Mouse (Mus musculus) intestine, embryonic 15.5 days (tissue): ENCODE data around the gene Tmem259. TPM values are rescaled to one million over a fixed set of nuclear protein-coding genes. Genes with fewer than 3 reads are reported as not detected.
"Not testable (repeated sequence)": the region's sequence is repeated elsewhere in the genome, so short reads cannot be mapped to it uniquely, and the experiment has no call there.

Source experiments
- ATAC-seq: fragments of 200-750 bp; cut with Nextera tagmentation; 2 replicates; pipeline ENCODE4 v1.8.0; 2017; ENCODE audit warnings: moderate TSS enrichment, moderate library complexity
- H3K27ac ChIP-seq: fragments of 300-500 bp; sonication (generic); 2 replicates; pipeline ENCODE4 v1.5.1; 2015; ENCODE audit warnings: mild to moderate bottlenecking, inconsistent platforms
- H3K27me3 ChIP-seq: fragments of 300-500 bp; sonication (generic); replicated peaks from 2 replicates; pipeline ENCODE4 v1.6.1; 2015; ENCODE audit warnings: inconsistent platforms
- H3K36me3 ChIP-seq: fragments of 300-500 bp; sonication (generic); 2 replicates; pipeline ENCODE4 v1.6.1; 2015; ENCODE audit warnings: inconsistent platforms
- H3K4me1 ChIP-seq: fragments of 300-500 bp; sonication (generic); replicated peaks from 2 replicates; pipeline ENCODE4 v1.6.1; 2015; ENCODE audit warnings: inconsistent platforms
- H3K4me2 ChIP-seq: fragments of 300-500 bp; sonication (generic); replicated peaks from 2 replicates; pipeline ENCODE4 v1.6.1; 2015; ENCODE audit warnings: mild to moderate bottlenecking, inconsistent platforms
- H3K4me3 ChIP-seq: fragments of 300-500 bp; sonication (generic); replicated peaks from 2 replicates; pipeline ENCODE4 v1.5.1; 2015; ENCODE audit warnings: inconsistent platforms
- H3K9ac ChIP-seq: fragments of 300-500 bp; sonication (generic); 2 replicates; pipeline ENCODE4 v1.6.1; 2015; ENCODE audit warnings: inconsistent platforms
- H3K9me3 ChIP-seq: fragments of 300-500 bp; sonication (generic); 2 replicates; pipeline ENCODE4 v1.6.1; 2016; ENCODE audit warnings: inconsistent platforms
- whole genome bisulfite sequencing: fragments of 180-500 bp; shearing (Covaris S2); methylation state at CpG from one replicate; pipeline ENCODE4 v1.1.7; 2015; 5-methylcytosine and 5-hydroxymethylcytosine counted together
- polyA plus RNA-seq: library from polyadenylated mRNA; unstranded; fragments of >200 nt; fragmentation: Nextera tagmentation; extraction: Ambion mirVana; gene quantifications from 2 replicates; pipeline ENCODE4 v1.2.1, GENCODE M21; 2015

Gene Tmem259
- polyA plus RNA-seq, 1 experiment from 2014 or later = 18.1 TPM

DNA sequence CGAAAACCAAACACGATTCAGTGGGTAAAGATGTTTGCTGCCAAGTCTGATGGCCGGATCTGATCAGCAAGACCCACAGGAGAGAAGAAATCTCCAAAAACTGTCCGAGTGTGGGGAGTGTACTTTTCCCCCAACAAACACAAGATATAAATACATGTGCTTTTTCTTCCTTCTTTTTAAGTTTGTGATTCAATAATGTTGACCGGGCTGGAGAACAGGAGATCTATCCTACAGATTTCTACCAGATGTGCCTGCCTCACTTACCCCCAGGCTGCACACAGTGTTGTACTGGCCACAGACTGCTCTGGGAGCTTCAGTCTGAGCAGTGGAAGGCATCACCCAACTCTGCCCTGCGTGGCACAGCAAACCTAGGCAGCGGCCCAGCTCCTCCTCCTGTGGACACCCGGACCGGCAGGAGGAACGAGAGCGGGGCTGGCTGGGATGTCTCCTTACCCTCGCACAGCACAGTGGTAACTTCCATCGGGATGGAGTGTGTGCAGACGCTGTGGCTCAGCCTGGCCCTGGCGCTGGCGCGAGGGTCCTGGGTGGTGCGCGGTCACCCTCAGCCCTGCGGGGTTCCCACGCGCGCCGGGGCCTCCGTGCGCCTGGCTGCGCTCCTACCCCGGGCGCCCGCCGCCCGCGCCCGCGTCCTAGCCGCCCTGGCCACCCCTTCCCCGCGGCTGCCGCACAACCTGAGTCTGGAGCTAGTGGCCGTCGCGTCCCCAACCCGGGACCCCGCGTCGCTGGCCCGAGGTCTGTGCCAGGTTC lies 13.5 kb downstream of the Tmem259 start, which contains the start of gene Grin3b:
Gene Grin3b (plus strand): TSS at position 301 of the 768 bp plus-strand sequence.
- H3K9me3 ChIP-seq = no peaks in the 10 kb centered on the region
- H3K4me2 ChIP-seq = peak within 1 kb of the TSS; percentile 88
- peak within 1 kb of the TSS; percentile 43 for H3K4me3 ChIP-seq
- peaks cover 33% of the 10 kb centered on the region for H3K27me3 ChIP-seq
- H3K27ac ChIP-seq = no peak within 1 kb of the TSS
- WGBS = 6% methylated on average over 47 of the region's 47 CpGs
- H3K36me3 ChIP-seq = peaks cover 29% of the 10 kb centered on the region
- no peak for ATAC-seq
- H3K4me1 ChIP-seq = peaks cover 9% of the 10 kb centered on the region
- H3K9ac ChIP-seq = peak within 1 kb of the TSS; percentile 52

DNA sequence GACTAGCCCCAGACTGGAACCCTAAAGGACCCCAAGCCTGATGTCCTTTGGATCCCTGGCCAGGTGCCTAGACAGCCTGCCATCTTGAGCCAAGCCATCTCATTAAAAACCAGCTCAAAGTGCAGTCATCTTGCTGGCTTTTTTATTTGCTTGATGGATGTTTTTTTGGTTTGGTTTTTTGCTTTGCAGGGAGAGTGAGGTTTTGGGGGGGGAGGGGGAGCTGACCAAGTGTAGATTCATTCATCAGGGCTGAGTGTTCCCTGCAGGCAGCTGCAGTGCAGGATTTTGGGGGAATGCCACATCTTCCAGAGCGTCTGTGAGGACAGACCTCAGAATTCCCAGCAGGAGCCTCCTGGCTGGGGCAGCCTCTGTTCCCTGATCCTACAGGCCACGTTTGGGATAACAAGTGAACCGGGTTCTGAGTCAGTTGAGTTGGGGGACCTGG lies 15.0 kb downstream of the Tmem259 start:
- no peak overlapping the region for H3K4me2 ChIP-seq
- 16% methylated on average over 3 of the region's 3 CpGs for WGBS
- H3K4me3 ChIP-seq = no peak overlapping the region
- peaks cover 36% of the 10 kb centered on the region for H3K36me3 ChIP-seq
- H3K9me3 ChIP-seq = no peaks in the 10 kb centered on the region
- no peak for ATAC-seq
- no peak overlapping the region for H3K9ac ChIP-seq
- H3K4me1 ChIP-seq = peaks cover 9% of the 10 kb centered on the region
- H3K27me3 ChIP-seq = peaks cover 33% of the 10 kb centered on the region
- H3K27ac ChIP-seq = no peak overlapping the region

DNA sequence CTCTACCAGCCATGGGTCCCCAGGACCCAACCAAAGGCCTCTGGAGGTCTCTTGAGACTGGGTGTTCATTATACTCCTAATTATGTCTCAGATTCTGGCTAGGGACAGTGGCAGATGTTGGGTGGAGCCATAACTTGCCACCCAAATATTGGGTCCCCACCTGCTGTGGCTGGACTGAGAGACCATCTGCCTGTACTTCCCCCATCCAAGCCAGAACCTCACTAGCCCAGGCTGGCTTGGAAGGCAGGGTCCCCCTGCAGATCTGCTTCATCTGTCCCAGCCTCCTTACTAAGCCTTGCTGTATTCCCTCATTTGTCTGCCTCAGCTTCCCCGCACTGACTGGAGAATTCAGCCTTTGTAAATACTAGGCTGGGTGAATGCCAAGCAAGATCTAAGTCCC lies 15.9 kb downstream of the Tmem259 start:
- Histone ChIP-seq H3K27ac (no peak overlapping the region), H3K9me3 (no peaks in the 10 kb centered on the region), H3K4me2 (no peak overlapping the region), H3K4me3 (no peak overlapping the region), H3K36me3 (peaks cover 37% of the 10 kb centered on the region), H3K4me1 (peaks cover 9% of the 10 kb centered on the region), H3K9ac (no peak overlapping the region), H3K27me3 (peaks cover 33% of the 10 kb centered on the region)
- no peak for ATAC-seq
- WGBS = 72% methylated on average over 1 of the region's 1 CpGs

DNA sequence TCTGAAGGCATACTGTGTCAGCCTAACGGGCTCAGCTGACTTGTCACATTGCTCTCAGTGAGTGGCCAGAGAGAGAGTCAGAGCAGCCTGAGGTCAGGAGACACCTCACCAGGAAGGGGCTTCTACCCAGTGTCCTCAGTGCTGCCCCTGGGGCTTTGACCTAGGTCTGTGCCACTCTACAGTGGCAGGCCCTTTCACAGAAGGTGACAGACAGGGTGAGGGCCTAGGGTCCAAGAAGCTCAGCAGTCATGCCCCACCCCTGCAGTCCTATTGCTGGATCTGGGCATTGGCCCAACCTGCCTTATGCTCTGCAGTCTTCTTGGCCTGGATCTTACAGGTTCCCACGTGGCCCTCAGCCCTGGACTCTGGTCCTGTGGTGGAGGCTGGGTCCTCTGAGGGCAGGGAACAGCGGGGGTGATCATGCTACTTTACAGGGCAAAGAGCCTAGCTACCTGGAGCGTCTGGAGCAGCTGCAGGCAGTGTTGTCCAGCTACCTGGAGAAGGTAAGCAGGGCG lies 17.2 kb downstream of the Tmem259 start:
- Histone ChIP-seq H3K9ac (no peak overlapping the region), H3K9me3 (no peaks in the 10 kb centered on the region), H3K4me2 (no peak overlapping the region), H3K36me3 (peaks cover 43% of the 10 kb centered on the region), H3K27ac (no peak overlapping the region), H3K27me3 (peaks cover 26% of the 10 kb centered on the region), H3K4me1 (peaks cover 9% of the 10 kb centered on the region), H3K4me3 (no peak overlapping the region)
- ATAC-seq = no peak
- 95% methylated on average over 5 of the region's 5 CpGs for WGBS

DNA sequence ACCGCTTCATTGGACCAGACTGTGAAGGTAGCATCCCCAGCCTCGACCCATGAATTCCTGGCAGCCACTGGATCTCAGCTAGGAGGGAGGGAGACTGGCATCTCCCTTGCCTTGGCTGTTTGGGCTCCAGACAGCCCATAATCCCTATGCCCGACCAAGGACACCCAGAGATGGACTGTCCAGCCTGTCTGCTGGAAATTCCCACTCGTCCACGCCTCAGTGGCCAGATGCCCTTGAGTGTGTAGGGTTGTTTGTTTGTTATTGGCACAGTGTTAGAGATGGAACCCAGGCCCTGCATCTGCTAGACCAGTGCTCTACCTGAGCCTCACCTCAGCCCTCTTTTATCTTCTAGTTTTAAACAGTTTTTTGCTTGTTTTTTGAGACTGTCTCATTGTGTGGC lies 18.8 kb downstream of the Tmem259 start:
- H3K9ac ChIP-seq = no peak overlapping the region
- H3K4me2 ChIP-seq = no peak overlapping the region
- no peak overlapping the region for H3K4me3 ChIP-seq
- no peaks in the 10 kb centered on the region for H3K9me3 ChIP-seq
- no peak overlapping the region for H3K27ac ChIP-seq
- 82% methylated on average over 5 of the region's 5 CpGs for WGBS
- peaks cover 43% of the 10 kb centered on the region for H3K36me3 ChIP-seq
- peaks cover 10% of the 10 kb centered on the region; the same call in 1 of the 2 replicates for H3K27me3 ChIP-seq
- H3K4me1 ChIP-seq = peaks cover 7% of the 10 kb centered on the region; the same call in 1 of the 2 replicates
- ATAC-seq = no peak

DNA sequence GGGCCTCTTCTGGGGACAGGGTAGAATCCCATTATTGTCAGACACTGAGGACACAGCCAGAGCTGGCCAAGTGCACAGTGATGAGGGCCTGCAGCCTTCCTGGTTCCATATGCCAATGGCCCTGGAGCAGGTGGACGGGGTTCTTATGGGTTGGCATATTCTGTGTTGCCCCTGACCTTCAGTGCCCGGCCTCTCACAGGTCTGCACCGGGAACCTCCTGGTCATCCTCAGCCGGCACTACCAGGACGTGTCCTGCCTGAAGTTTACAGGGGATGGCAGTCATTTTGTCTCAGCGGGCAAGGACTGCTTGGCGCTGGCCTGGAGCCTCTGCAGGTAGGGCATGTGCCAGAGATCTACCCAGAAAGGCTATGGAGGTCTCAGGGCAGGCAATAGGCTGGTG lies 19.4 kb downstream of the Tmem259 start:
- 94% methylated on average over 7 of the region's 7 CpGs for WGBS
- H3K36me3 ChIP-seq = peaks cover 43% of the 10 kb centered on the region
- no peak overlapping the region for H3K27ac ChIP-seq
- H3K9me3 ChIP-seq = no peaks in the 10 kb centered on the region
- H3K4me3 ChIP-seq = no peak overlapping the region
- no peak overlapping the region for H3K9ac ChIP-seq
- H3K27me3 ChIP-seq = 0 out of 2 replicates have a peak, but pooled peaks cover 7% of the 10 kb centered on the region
- no peak for ATAC-seq
- no peak overlapping the region for H3K4me2 ChIP-seq
- peaks cover 7% of the 10 kb centered on the region; the same call in 1 of the 2 replicates for H3K4me1 ChIP-seq

DNA sequence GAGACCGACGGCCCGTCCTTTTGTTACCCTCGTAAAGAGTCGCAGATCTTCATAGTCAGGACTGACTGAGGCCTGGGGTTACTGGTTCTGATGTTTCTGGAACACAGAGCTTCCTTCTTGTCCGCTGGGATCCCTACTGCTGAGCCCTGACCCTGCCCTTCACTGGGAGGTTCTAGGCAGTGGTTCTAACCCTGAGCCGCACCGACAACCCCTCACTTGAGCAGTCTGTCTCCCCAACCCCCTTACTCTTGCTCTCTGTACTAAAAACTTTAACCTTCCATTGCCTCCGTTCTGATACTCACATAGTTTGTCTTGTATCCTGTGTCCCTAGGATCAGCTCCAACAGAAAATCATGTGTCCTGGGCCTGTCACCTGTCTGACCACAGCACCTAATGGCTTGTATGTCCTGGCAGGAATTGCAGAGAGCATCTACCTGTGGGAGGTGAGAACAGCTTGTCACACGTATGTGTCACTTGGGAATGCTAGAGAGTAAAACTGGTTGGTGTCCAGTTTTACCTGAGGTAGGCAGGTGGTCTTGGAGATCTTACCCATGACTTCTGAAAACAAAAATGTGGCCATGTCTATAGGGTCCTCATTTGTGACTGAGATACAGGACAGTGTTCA lies 23.3 kb downstream of the Tmem259 start:
- H3K27ac ChIP-seq = peak overlapping the region; percentile 75; the same call in 1 of the 2 replicates
- H3K27me3 ChIP-seq = no peaks in the 10 kb centered on the region
- 15% methylated on average over 10 of the region's 10 CpGs for WGBS

DNA sequence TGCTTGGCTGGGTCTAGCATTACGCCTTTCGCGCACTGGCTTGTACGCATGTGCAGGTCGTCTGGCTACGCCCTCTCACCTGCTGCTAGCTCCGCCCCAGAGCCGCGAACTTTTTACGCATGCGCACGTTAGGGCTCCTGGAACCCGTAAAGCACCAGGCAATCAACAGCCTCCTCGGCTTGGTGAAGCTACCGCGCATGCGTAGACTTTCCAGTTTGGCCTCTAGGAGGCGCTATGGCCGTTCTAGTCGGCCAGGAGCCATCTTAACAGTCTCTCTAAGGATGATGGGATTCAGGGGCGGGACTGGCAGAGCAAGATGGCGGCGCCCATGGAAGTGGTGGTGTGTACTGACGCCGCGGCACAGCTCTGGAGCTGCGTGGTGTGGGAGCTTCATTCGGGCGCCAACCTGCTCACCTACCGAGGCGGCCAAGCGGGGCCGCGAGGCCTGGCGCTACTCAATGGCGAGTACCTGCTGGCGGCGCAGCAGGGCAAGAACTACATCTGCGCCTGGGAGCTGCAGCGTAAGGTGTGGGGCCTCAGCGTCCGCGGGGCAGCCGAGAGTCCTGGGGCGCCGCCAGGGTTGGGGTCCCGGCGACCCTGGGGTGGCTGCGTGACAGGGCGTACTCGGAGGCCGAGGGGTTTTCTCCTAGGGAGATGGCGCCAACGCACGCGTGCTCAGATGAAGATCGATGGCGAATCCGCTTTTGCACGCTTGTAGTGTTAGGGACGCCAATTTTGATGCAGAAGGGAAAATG lies 24.1 kb downstream of the Tmem259 start, which contains the start of gene Wdr18:
Gene Wdr18 (plus strand): TSS at position 306 of the 755 bp plus-strand sequence.
- Histone ChIP-seq H3K9ac (peak within 1 kb of the TSS; percentile 77), H3K27me3 (no peaks in the 10 kb centered on the region), H3K4me3 (peak within 1 kb of the TSS; percentile 72), H3K4me2 (peak within 1 kb of the TSS; percentile 72), H3K36me3 (peaks cover 16% of the 10 kb centered on the region), H3K27ac (peak within 1 kb of the TSS; percentile 75), H3K9me3 (no peaks in the 10 kb centered on the region), H3K4me1 (peaks cover 14% of the 10 kb centered on the region; the same call in 1 of the 2 replicates)
- under 1% methylated on average over 61 of the region's 61 CpGs for WGBS
- peak; percentile 95 for ATAC-seq

More for the DNA sequence above, 23.3 kb downstream of the Tmem259 start:
- peaks cover 19% of the 10 kb centered on the region for H3K36me3 ChIP-seq
- H3K4me1 ChIP-seq = peaks cover 13% of the 10 kb centered on the region; the same call in 1 of the 2 replicates
- no peaks in the 10 kb centered on the region for H3K9me3 ChIP-seq
- H3K9ac ChIP-seq = peak overlapping the region; percentile 77
- peak overlapping the region; percentile 72 for H3K4me2 ChIP-seq
- H3K4me3 ChIP-seq = peak overlapping the region; percentile 72
- ATAC-seq = no peak

DNA sequence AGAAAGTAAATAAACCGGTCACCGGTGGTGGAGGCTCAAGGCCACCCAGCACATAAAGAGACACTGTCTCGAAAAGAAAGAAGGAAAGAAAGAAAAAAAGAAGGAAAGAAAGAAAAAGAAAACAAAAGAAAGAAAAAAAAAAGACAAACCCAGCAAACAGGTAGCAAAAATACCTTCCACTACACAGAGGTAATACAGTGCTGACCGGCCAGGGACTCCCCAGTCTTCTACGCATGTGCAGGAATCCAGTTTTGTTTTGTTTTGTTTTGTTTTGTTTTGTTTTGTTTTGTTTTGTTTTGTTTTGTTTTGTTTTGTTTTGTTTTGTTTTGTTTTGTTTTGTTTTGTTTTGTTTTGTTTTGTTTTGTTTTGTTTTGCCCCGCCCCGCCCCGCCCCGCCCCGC lies 24.7 kb downstream of the Tmem259 start:
- not testable (repeated sequence) for H3K27ac ChIP-seq, H3K36me3 ChIP-seq, H3K9me3 ChIP-seq, H3K27me3 ChIP-seq, H3K9ac ChIP-seq
- WGBS = 30% methylated on average over 10 of the region's 10 CpGs
- H3K4me3 ChIP-seq = peak overlapping the region; percentile 72; the same call in 1 of the 2 replicates
- 0 out of 2 replicates have a peak, but pooled peaks have one; percentile 35 for ATAC-seq
- peaks cover 14% of the 10 kb centered on the region; the same call in 1 of the 2 replicates for H3K4me1 ChIP-seq
- peak overlapping the region; percentile 22 for H3K4me2 ChIP-seq

DNA sequence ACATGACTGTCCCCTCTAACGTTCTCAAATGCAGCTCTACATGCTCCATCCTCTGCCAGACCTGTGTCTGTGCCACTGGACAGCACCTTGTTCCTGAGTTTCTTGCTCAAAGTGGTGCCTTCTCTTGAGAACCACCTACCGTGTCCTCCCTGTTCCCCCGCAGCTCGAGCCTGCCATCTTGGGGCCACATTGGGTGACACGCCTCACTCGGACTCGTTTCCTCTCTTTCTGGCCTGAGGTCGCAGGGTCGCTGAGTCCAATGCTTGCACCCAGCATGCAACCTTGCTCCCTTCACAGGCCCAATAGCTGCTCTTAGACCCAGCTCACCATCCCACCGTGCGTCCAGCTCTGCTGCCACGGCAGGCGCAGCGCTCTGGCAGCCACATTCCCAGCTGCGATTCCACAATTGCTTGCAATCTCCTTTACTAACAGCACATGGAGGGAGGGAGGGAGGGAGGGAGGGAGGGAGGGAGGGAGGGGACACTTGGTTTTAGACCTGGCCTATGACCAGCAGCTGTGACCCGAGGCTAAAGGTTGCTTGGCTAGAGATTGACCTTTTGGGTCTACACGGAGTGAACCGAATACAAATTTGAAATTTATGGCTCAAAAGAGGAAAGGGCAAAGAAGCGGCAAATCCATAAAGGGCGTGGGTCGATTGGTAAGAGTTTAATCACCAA lies 25.9 kb downstream of the Tmem259 start:
- Histone ChIP-seq H3K9me3 (no peaks in the 10 kb centered on the region), H3K4me2 (peak overlapping the region; percentile 53), H3K9ac (no peak overlapping the region), H3K27me3 (no peaks in the 10 kb centered on the region), H3K27ac (0 out of 2 replicates have a peak overlapping the region, but pooled peaks have one; percentile 40), H3K4me3 (no peak overlapping the region; the same call in 1 of the 2 replicates), H3K36me3 (0 out of 2 replicates have a peak, but pooled peaks cover 5% of the 10 kb centered on the region), H3K4me1 (peaks cover 14% of the 10 kb centered on the region; the same call in 1 of the 2 replicates)
- WGBS = 8% methylated on average over 21 of the region's 21 CpGs
- ATAC-seq = 0 out of 2 replicates have a peak, but pooled peaks have one; percentile 9

DNA sequence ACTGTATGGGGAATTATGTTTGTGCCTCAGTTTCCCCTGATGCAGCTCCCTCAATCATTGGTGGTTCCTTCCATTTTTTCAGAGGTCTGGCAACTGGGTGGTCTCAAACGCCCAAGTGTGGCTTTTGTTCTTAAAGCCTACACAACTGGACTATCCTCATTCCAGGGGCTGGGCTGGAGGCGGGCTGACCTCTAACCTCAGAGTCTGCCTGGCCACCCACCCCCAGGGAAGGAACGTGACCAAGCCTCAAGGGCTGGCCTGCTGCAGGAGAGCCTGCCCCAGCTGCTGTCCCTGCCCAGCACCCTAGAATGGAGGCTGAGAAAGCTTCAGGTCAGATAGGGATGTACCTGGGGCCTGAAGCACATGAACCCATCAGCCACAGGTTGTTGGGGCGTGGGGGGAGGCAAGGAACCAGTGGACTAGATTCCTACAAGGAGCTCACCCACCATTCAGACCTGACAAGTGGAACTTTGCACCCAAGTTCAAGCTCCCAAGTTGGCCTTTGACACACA lies 27.4 kb downstream of the Tmem259 start:
- H3K36me3 ChIP-seq = peaks cover 3% of the 10 kb centered on the region
- H3K27me3 ChIP-seq = no peaks in the 10 kb centered on the region
- peaks cover 14% of the 10 kb centered on the region; the same call in 1 of the 2 replicates for H3K4me1 ChIP-seq
- no peaks in the 10 kb centered on the region for H3K9me3 ChIP-seq
- ATAC-seq = no peak
- 32% methylated on average over 4 of the region's 4 CpGs for WGBS
- H3K4me3 ChIP-seq = no peak overlapping the region
- no peak overlapping the region for H3K27ac ChIP-seq
- no peak overlapping the region for H3K4me2 ChIP-seq
- H3K9ac ChIP-seq = no peak overlapping the region
